Mouse (Mus musculus) cerebellum, adult 2 months (tissue): ENCODE data around the gene Pfdn5. TPM values are rescaled to one million over a fixed set of nuclear protein-coding genes. Genes with fewer than 3 reads are reported as not detected.

Source experiments
- DNase-seq, 2 experiments: peaks; one replicate each; pipeline ENCODE4 v3.0.0; 2021
- H3K27ac ChIP-seq: fragments of 200-500 bp; 2 replicates; pipeline ENCODE4 v1.5.1; 2012; ENCODE audit warnings: low read length, control low read depth, inconsistent platforms; ENCODE audit not compliant: insufficient read depth
- H3K27me3 ChIP-seq: fragments of 200-500 bp; 2 replicates; pipeline ENCODE4 v1.6.1; 2012; ENCODE audit warnings: inconsistent platforms, mild to moderate bottlenecking, low read length, moderate library complexity; ENCODE audit not compliant: control insufficient read depth, insufficient read depth
- H3K4me1 ChIP-seq: fragments of 200-500 bp; 2 replicates; pipeline ENCODE4 v1.6.1; 2011; ENCODE audit warnings: low read length; ENCODE audit not compliant: control insufficient read depth, insufficient read depth
- H3K4me3 ChIP-seq: fragments of 200-500 bp; replicated peaks from 2 replicates; pipeline ENCODE3; 2011; ENCODE audit warnings: mild to moderate bottlenecking, low read depth, low read length, control low read depth; ENCODE audit not compliant: insufficient read depth
- CTCF ChIP-seq: fragments of 200-500 bp; IDR thresholded peaks from 2 replicates; pipeline ENCODE4 v1.5.1; 2011; ENCODE audit warnings: low read depth, mild to moderate bottlenecking, control low read depth, low read length, moderate library complexity, borderline replicate concordance; ENCODE audit not compliant: insufficient read depth
- POLR2A ChIP-seq: fragments of 200-500 bp; IDR thresholded peaks from 2 replicates; pipeline ENCODE4 v1.6.1; 2011; ENCODE audit warnings: low read length, control low read depth, borderline replicate concordance; ENCODE audit not compliant: insufficient read depth
- WGBS: fragments of 180-500 bp; shearing (Covaris S2); methylation state at CpG from one replicate; pipeline ENCODE4 v1.1.7; 2018; 5-methylcytosine and 5-hydroxymethylcytosine counted together
- polyA plus RNA-seq: library from polyadenylated mRNA; depleted of rRNA; stranded (reverse); fragments of >200 nt; gene quantifications from 2 replicates; pipeline ENCODE4 v1.2.3, GENCODE M21; 2012

The Pfdn5 gene
- polyA plus RNA-seq, 1 experiment, result 360 TPM

- Histone ChIP-seq H3K27ac (peak overlapping the region; percentile 76; the same call in 1 of the 2 replicates), H3K4me1 (peaks cover 4% of the 10 kb centered on the region), H3K4me3 (peak overlapping the region; percentile 47), H3K27me3 (peaks cover 3% of the 10 kb centered on the region; the same call in 1 of the 2 replicates)
- TF ChIP-seq POLR2A (no peak), CTCF (no peak)
- peak; percentile 33 to 49 for DNase-seq
- WGBS, result 1% methylated on average over 47 of the region's 49 CpGs
Measured at GRCm38 (mm10) chr15:102355134-102355870, 29.4 kb downstream of the Pfdn5 start.

DNA sequence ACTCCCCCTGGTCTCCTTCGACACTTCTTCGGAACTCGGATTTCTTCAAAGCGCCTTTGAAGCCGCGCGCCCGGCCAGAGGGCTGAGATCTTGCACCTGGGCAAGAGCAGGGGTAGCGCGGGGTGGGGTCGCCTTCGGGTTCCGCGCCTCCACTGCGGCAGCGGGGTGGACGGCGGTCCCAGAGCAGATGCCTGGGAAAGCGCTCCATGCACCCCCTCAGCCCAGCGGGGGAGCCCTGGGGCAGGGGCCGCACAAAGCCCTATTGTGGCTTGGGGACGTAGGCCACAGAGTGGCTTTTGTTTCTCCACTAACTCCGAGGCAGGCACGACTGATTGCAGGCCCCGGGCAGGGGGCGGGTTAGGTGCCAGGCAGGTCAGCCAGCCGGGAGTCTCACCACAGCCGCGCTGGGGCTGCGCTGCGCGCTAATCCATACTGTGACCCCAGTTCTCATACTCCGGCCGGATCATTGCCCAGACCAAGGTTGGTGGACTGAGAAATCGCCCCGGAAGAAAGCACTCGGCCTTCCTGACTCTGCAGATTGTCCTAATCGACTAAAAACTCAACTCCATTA is 30.0 kb downstream of the Pfdn5 start:
- WGBS, result 7% methylated on average over 38 of the region's 38 CpGs
- peak; percentile 29 to 47 for DNase-seq
- TF ChIP-seq POLR2A (no peak), CTCF (no peak)

DNA sequence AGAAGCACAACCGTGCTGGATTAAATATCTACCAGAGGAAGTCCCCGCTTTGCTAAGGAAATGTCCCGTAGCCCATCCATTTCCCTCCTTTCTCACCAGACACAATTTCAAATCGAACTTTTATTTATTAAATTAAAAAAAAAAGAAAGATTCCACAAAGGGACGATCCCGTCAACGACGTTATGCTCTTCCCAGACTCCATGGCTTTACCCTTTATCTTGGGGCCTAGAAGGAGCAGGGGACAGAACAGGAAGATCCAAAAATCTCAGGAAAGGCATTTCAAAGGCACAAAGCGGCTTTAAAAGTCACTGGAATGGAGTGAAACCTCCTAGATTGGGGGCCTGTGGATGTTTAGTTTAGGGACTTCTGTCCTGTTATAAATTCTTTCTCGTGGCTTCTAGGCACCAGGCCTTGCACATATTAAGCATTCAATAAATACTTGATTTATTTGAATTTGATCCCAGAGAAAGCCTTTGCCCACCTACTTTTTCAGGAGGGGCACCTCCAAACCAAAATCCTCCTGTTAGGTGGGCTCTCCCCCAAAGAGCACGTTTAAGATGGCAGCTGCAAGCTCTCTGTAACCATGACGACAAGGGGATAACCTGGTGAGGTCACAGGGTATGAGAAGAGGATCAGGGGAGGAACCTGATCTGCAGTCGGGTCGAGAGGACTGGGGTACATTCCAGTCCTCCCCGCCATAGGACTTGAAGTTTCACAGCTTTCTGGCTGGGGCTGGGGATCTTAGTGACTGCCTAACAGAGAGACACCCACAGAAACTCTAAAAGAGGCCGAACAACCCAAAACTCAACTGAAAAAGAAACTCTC is 30.8 kb downstream of the Pfdn5 start:
- Histone ChIP-seq H3K4me3 (no peak overlapping the region), H3K27me3 (peaks cover 3% of the 10 kb centered on the region; the same call in 1 of the 2 replicates), H3K4me1 (peaks cover 4% of the 10 kb centered on the region), H3K27ac (peak overlapping the region; percentile 11; the same call in 1 of the 2 replicates)
- WGBS, result 71% methylated on average over 16 of the region's 16 CpGs
- TF ChIP-seq POLR2A (no peak), CTCF (no peak)
- DNase-seq, result no peak

More for the DNA sequence above, 30.0 kb downstream of the Pfdn5 start:
- Histone ChIP-seq H3K27me3 (peaks cover 3% of the 10 kb centered on the region; the same call in 1 of the 2 replicates), H3K4me3 (peak overlapping the region; percentile 47), H3K4me1 (peaks cover 4% of the 10 kb centered on the region), H3K27ac (peak overlapping the region; percentile 76; the same call in 1 of the 2 replicates)

DNA sequence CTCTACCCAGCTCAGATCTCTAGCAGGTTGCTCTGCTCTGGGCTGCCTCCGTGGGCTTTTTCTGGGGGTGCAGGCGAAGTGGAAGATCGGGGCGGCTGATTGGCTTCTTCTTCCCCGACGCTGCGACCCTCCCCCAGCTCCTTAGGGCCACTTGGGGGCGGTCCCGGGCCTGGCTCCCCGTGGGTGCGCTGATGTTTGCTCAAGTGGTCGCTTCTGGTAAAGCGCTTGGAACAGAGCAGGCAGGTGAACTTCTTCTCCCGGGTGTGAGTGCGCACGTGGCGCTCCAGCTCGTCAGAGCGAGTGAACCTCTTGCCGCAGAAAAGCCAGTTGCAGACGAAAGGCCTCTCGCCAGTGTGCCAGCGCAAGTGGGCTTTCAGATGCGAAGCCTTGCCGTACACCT is 32.2 kb downstream of the Pfdn5 start:
- DNase-seq, result no peak
- H3K4me1 ChIP-seq, result peaks cover 4% of the 10 kb centered on the region
- H3K27me3 ChIP-seq, result peaks cover 3% of the 10 kb centered on the region; the same call in 1 of the 2 replicates
- no peak overlapping the region for H3K4me3 ChIP-seq
- H3K27ac ChIP-seq, result no peak overlapping the region
- TF ChIP-seq CTCF, result no peak
- TF ChIP-seq POLR2A, result no peak
- WGBS, result 8% methylated on average over 25 of the region's 25 CpGs

DNA sequence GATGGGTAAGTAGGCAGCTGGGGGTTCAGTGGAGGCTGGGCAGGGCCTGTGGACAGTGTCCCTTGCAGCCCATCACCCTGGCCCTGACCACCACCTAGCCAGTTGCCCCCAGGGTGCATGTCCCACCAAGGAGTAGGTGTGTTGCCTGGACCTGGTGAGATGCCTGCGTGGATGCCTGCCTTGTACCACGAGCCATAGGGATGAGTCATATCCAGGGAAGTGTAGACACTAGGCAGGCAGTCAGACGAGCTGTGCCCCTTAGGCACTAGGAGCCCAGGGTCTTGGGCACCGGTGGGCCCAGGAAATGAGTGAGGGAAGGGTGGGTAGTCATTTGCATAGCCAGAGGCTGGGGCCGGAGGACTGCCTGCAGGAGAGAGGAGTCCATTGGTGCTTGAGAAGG is 32.9 kb downstream of the Pfdn5 start:
- Histone ChIP-seq H3K4me3 (no peak overlapping the region), H3K27me3 (peaks cover 3% of the 10 kb centered on the region; the same call in 1 of the 2 replicates), H3K4me1 (peaks cover 4% of the 10 kb centered on the region), H3K27ac (no peak overlapping the region)
- 33% methylated on average over 5 of the region's 5 CpGs for WGBS
- no peak for TF ChIP-seq CTCF
- no peak for TF ChIP-seq POLR2A
- DNase-seq, result no peak

- Histone ChIP-seq H3K4me1 (no peaks in the 10 kb centered on the region; the same call in 1 of the 2 replicates), H3K27ac (no peak overlapping the region), H3K27me3 (no peaks in the 10 kb centered on the region; the same call in 1 of the 2 replicates), H3K4me3 (no peak overlapping the region)
- WGBS, result 10% methylated on average over 14 of the region's 14 CpGs
- no peak for TF ChIP-seq CTCF
- DNase-seq, result no peak
Measured at GRCm38 (mm10) chr15:102362648-102363047, 36.7 kb downstream of the Pfdn5 start.

DNA sequence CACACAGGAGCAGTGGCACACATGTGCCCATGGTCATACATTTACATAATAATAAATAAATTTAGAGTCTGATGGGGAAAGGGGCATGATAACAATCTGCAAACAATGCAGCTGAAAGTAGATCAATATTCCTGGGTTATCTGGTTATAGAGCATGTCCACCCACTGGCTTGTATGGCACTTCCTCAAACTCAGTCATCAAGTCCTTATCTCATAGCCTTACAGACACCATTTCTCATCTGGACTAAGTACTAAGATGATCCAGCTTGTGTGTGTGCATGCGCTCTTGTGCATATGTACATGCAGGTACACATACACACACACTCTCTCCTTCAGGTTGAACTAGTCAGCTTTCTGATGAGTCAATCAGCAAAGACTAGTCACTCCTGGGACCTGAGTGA is 38.8 kb downstream of the Pfdn5 start:
- TF ChIP-seq CTCF (no peak), POLR2A (no peak)
- 100% methylated on average over 1 of the region's 1 CpGs for WGBS
- H3K27ac ChIP-seq, result no peak overlapping the region

More for the DNA sequence above, 38.8 kb downstream of the Pfdn5 start:
- no peaks in the 10 kb centered on the region; the same call in 1 of the 2 replicates for H3K4me1 ChIP-seq
- H3K27me3 ChIP-seq, result no peaks in the 10 kb centered on the region; the same call in 1 of the 2 replicates
- no peak for DNase-seq
- no peak overlapping the region for H3K4me3 ChIP-seq
